Mouse (Mus musculus) layer of hippocampus, postnatal 25 days (tissue): ENCODE results near the gene Chdh. TPM values are rescaled to one million over a fixed set of nuclear protein-coding genes. Genes with fewer than 3 reads are reported as not detected.

ENCODE experiments used
- DNase-seq, 2 experiments: peaks; one replicate each; pipeline ENCODE4 v3.0.0; 2022; ENCODE audit warnings: mixed read lengths in 2 of 2, low spot score in 1 of 2; ENCODE audit errors: extremely low spot score in 1 of 2
- total RNA-seq, 2 experiments: library from RNA; stranded (reverse); gene quantifications; 2 replicates each; pipeline ENCODE4 v1.2.3; 2021

Gene Chdh
- 1 to 10 TPM; 1.5 to 1.9 TPM for total RNA-seq

DNA sequence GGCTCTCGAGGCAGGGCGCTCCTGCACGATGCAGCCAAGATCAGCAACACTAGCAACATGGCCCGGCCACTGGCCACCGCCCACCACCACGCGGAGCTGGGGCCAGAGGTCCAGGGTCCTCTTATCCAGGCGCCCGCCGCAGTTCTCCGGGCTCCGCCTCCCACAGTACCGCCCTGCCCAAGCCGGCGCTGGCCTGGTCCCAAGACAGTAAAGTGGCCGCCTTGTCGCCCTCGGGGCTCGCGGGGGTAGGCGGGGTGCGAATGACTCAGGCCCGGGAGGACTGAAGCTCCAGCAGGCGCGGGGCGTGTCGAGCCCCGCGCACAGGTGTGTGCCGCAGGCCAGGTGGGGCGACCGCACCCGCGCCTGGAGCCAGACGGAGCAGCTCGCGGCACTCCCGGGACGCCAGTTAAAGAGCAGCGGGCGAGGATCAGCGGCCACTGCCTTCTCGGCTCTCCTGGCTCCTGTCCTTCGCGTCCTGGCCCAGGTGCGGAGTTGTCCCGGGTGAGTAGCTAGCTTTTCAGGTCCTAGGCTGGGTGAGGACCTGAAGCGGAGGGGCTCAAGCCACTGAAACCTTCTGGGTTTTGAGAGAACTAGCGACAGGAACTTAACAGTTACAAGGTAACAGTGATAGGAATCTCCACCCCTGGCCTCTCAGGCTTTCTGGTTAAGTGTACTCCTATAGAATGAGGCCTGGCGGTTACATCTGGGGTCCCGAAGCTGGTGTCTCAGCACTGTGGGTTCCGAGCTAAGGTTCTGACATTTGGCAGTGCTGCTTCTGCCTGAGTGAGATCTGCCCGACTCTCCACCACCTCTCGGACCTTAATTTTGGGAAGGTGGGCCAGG lies at the start of gene Chdh, which contains the start of gene Il17rb:
TSS of gene Chdh (plus strand) at position 291 of the 843 bp plus-strand sequence.
TSS of gene Il17rb (minus strand) at position 164 of the 843 bp plus-strand sequence.
- peak in 1 of 2 experiments; percentile 50 for DNase-seq

DNA sequence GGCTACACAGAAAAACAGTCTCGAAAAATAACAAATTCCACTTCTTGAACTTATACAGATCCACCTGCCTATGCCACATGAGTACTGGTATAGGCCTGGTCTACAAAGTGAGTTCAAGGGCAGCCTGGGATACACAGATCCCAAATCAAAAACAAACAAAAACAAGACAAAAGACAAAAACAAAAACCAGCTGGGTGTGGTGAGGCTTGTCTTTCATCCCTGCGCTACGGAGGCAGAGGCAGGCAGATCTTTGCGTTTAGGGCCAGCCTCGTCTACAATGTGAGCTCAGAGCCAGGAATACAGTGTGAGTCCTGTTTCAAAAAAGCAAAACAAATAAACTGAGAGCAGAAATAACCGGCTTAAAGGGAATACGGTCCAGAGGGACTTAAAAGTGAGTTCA lies 41.2 kb upstream of the Chdh start:
- no peak for DNase-seq

DNA sequence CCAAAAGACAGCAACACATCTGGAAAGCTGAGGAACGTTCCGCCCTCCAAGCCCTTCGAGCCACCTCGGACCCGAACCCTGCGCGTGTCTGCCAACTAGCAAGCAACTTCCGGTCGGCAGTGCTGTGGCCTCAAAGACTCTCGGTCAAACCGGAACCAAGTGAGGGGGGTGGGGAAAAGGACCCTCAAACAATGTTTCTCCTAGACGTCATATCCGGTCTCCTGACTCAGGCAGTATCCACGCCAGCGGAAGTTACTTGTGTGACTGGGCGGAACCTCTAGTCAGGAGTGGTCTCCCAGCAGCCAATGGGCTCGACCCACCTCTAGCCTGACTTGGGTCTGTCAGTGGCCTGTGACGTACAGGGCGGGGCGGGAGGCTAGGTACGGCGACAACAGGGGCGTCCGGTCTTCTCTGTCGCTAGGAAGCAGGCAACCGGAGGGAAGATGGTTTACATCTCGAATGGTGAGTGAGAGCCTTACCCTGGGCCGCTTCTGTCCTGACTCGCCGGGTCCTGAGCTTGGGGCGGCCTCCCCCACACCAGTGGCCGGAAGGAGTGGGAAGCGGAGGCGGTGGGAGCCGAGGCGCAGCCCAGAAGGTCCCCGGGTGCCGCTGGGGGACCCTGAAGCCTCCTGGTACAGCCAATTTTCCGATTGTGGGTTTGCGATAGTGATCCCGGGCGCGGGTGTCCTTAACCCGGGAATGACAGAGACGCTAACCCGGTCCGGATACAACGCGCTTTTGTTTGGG lies 40.6 kb upstream of the Chdh start, which contains the start of gene Selenok:
TSS of gene Selenok (plus strand) at position 234 of the 747 bp plus-strand sequence.
- peak; percentile 75 to 83 for DNase-seq

DNA sequence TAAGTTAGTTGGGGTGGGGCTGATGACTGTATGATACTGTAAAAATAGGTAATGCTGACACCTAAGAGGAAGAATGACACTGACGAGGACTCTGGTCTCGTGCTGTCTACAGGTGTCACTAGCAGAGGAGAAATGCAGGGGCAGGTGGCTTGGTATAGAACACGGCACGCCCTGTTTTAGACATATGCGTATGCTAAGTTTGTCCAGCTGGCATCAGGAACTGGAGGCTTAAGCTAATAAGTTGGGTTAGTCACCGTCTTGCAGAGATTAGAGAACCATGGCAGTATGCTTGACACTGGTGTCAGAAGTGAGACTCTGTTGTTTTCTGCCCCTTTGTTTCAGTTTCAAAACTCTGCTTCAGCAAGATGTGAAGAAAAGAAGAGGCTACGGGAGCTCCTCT lies 37.4 kb upstream of the Chdh start:
- DNase-seq: no peak

DNA sequence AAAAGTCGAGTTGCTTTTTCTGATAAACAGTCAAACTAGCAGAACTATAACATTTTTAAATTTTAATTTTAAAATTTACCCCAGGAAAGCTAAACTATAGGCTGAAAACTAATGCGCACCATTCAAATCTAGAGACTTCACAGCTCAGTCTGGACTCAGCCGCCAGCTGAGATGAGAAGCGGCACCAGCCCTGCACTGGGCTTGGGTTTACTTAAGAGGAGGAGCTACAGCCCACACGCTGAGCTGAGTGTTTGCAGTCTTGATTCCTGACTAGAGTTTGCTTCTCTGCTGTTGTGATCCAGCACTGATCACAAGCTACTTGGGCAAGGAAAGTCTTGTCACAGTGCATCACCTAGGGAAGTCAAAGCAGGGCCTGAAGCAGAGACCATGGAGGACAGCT lies 36.8 kb upstream of the Chdh start:
- DNase-seq: no peak

DNA sequence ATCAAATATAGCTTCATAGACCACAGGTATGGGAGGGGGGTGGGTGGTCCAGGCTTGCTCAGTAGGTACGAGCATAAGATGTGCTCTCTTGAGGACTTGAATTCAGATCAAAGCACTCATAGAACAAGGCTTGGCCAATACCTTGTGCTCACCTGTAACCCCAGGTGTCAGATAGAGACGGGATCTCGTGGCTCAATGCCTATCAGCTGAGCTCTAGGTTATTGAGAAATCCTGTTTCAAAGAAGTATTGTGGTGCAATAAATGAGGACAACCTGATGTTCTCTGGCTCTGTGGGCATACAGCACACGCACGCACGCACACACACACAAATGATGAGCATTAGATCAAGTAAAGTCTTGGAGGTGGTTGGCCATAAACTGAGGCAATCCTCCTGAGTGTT lies 31.9 kb upstream of the Chdh start:
- no peak for DNase-seq

DNA sequence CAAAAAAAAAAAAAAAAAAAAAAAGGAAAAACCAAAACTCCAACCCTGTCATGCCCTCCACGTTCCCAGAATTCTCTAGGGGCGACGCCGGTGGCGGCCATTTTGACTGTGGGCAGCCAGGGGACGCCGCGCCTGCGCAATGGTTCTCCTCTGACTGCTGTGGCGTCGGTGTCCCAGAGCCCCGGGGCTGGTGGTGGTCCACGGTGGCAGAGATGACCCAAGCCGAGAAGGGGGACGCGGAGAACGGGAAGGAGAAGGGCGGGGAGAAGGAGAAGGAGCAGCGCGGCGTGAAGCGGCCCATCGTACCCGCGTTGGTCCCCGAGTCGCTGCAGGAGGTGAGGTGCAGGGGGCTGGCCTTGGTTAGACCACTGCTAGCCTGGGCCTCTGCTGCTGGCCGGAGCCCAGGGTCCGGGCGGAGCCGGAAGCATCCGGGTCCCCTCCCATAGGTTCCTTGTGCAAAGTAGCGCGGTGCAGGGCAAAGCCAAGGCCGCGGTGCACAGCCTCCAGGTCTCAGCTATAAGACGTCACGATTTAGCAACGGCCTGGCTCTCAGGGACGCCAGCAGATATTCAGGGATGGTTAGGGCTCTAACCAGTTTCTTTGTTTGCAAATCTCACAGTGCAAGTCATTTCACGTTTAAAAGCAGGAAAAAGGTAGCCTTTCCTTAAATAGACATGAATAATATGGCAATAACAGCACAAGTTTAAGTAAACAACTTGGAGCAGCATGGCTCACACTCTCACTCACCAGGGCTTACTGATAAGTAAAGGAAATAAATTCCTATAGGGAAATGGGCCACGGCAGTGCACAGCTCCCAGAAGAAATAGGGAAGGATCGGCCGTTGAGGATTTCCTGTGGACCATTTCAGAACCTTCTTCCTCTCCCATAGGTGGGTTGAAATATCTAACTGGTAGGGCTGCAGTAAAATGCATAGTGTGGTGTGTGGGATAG lies 30.3 kb upstream of the Chdh start, which contains the start of gene Actr8:
TSS of gene Actr8 (plus strand) at position 84 of the 951 bp plus-strand sequence.
- peak; percentile 89 to 92 for DNase-seq

DNA sequence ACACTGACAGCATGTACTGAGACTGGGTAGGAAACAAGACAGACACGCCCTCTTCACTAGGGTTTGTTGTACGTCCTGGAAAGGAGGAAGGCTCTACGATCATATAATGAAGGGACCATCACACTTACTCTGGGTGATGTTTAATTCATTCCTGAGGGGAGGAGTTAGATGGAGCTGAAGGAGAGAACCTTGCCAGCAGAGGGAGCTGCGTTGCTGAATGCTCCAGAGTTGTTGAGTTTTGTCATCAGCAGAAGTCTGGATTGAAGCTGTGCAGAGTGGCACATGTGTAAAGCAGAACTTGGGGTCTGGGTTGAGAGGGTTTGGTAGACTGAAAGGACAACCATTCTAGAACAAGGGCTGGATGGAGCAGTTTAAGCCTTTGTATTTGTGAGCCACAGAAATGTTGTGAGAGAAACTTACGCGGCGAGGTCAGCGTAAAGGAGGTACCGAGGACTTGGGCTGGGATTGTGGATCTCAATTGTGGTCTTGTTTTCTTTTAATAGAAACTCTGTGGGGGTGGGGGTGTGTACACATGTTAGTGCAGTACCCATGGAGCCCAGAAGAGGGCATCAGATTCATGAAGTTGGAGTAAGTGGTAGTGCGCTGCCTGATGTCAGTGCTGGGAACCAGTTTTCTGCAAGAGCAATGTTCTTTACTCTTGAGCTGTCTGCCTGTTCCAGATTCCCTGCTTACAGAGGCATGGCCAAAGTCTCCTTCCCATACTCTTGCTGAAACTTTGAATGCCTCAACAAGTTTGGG lies 28.2 kb upstream of the Chdh start:
- no peak for DNase-seq

DNA sequence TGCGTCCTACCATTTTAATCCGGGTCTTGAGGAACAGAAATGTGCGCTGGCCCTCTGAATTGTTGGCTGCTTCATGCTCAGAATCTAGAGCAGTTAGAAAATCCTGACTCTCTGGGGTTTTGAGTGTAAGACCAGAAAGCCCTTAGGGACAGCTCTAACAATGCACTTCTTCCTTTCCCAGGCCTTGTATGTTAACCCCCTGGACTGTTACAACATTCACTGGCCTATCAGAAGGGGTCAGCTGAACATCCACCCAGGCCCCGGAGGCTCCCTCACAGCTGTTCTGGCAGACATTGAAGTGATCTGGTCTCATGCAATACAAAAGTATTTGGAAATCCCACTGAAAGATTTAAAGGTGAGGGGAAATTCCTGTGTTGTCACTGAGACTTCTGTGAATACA lies 22.7 kb upstream of the Chdh start:
- DNase-seq: no peak

DNA sequence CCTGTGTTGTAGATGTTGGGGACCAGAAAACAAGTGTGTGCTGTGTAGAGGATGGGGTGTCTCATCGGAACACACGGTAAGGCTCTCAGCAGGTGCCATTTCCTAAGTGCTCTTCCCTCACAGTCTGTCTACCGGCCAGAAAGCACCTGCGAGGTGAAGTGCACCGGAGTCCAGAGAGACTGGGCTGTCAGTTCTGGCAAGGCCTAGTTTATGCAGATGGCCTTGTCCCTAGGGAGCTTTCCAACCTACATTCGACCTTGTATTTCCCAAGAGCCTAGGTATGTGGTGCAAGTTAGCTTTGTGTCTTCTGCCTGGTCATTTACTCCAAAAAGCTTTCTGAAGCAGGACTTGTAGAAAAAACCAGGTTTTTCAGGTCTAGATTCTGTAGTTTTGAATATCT lies 21.5 kb upstream of the Chdh start:
- no peak for DNase-seq

DNA sequence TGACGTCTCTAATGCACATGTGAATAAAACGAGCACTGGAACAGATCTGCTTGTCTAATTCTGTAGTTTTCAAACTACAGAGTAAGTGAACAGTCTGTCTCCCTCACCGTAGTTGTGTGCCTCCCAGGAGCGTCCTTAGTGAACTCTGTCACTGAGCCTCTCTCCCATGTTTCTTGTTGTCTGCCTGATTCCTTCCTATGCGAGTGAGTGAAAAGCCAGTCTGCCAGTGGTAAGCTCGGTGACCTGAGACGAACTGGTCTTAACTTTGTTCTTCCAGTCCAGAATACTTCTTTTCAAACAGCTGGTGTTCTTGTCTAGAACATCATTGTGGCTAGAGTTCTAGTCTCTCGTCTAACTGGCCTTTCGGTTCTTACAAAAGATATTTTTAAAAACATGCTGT lies 21.1 kb upstream of the Chdh start:
- no peak for DNase-seq

DNA sequence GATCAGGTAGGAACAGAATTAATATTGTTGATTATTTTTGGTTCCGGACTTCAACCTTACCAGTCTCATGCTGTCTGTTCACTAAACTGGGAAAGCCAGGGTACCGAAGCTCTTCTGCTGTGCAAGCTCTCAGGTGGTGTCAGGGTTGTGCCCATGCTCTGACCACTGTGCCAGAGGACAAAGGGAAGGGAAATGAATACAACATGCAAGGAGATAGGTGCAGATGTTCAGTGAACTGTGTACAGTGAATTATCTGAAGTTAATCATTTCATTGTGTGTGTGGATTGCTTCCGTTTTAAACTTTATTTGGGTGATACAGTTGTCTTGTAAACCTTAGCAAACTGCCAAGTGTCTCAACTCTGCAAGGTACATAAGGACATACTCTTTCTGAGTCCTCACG lies 20.5 kb upstream of the Chdh start:
- DNase-seq: no peak

DNA sequence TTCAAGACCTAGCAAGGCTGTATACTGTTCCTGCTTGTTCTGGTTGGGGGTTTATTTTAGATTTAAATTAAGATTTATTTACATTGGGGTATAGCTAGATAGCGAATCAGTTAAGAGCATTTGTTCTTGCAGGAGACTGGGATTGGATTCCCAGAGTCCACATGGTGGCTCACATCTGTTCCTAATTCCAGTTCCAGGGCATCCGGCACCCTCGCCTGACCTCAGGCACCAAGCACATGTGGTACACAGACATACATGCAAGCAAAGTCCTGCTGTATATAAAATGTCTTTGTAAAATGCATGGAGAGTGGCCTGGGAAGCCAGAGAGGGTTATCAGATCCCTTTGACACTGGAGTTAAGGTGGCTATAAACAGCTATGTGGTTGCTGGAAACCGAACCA lies 13.8 kb upstream of the Chdh start:
- no peak for DNase-seq

DNA sequence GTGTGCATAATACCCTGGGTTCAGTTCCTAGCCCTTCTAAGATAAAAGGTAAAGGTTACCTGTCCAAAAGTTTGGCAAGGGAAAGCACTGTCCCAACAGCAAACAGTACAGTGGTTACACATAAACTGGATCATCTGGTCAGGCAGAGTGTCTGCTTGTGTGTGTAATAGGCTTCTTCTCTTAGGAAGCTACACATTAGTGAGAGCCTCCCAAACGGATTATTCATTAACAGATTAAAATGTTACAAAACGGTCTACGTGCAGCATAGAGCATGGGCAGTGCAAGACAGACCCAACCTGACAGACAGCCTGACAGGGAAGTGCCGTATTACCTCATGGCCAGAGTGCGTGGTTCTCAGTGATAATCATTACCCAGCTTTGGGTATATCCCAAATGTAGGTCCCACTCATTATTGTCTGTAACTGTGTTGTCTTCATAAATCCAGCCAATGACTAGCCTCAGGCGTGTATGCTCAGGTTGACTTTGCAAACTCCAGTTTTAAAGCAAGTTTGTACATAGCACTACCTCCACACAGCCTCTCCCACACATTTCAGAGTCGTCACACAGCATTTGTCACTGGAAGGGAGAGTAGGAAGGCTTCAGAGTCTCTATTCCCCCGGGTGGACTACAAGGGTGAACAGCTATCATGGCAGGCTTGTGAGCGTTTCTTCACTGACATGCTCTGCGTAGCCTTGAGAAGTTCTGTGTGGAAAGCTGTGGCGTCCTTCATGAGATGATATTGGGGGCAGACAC lies 12.6 kb upstream of the Chdh start:
- DNase-seq: no peak

DNA sequence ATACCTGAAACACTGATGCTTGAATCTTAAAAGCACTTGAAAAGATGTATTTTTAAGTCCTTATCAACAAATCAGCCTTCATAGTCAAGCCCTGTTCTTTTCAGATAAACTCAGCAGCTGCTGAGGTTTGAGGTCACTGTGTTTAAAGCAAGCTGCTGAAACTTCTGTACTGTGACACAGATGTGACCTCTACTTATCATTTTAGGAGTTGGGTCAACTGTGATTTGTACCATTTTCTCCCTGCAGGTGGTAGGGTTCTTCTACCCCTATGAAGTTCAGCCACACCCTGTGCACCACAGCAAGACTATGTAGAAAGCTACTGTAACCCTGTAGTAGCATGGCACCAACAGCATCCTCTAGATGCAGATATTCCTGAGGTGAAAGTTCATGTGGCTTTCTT lies 11.5 kb upstream of the Chdh start:
- DNase-seq: no peak

DNA sequence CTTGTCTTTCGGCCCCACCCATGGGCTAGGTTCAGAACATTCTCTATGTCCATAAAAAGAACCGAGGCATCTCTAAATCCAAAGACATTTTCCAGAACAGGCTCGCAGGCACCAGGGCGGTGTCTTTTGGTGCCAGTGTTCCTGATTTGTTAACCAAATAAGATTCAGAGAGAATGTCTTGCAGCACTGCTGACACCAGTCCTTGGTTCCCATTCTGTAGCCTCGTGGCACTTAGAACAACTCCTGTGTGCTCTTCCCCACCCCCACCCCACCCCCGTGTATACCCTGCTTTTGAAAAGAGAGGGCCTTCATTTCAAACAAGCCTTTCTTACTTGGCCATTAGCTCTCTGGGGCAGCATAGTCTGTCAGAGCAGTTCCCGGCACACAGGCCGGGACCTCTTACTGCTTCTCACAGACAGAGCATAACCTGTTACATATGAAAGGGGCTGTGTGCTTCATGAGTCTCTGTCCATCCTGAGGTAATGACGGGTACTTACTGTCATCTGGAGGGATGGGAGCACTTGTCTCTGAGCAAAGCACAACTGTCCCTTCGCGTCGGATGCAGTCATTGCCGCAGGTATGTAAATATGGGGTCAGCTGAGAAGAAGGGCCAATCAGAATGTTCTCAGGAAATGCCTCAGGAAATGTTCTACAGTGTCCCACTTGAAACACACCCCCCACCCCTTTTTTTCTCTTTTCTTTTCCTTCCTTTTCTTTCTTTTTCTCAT lies 9.9 kb upstream of the Chdh start:
- DNase-seq: no peak

DNA sequence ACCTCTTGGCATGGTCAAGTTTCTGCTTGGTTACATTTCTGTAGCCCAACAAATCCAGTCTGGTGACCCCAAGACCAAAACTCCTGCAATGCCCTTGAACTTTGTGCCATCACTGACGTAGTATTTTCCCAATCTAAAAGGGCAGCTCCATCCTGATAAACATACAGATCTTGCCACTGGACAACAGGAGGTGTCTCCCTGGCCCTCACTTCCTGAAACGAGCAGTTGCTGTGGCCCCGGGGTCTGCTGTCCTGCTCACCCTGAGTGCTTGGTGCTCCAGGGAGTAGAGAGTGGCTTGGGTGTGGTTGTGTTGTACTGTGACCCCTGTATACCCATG lies 9.4 kb upstream of the Chdh start:
- no peak for DNase-seq

DNA sequence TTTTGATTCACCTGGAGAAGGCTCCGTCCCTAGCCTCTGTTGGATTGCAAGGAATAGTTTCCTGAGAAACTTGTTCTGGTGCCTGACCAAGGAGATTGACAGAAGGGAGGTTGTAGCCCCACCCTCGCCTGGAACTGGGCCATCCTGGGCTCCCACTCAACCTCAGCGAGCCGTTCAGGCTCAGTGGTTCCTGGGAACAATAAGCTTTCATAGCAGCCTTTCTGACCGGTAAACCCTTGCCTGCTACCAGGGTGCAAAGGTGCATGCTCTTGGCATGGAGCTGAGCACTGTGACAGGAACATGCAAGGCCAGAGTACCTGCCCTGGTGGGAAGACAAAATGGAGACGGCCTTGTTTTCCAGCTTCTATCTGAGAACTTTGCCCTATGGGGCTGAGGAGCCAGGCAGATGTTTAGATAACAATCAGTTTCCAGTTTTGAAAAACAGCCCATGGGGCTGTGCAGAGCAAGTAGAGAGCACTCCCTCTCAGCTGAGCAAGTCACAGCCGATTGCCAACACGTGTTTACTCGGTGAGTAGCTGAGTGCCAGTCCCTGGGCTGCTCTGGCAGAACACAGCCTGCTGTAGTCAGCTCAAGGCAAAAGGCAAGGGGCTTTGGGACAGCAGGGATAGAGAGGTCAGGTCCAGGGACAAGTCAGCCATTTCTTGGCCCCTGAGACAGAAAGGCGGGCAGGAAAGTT lies 1.2 kb downstream of the Chdh start:
- peak in 1 of 2 experiments; percentile 59 for DNase-seq
